Mouse (Mus musculus) left cerebral cortex, postnatal 10 days (tissue): ENCODE results near the gene Tor2a. TPM values are rescaled to one million over a fixed set of nuclear protein-coding genes. Genes with fewer than 3 reads are reported as not detected.

Source experiments
- DNase-seq, 2 experiments: peaks; one replicate each; pipeline ENCODE4 v3.0.0; 2021 to 2022; ENCODE audit warnings: low spot score in 2 of 2, mixed read lengths in 1 of 2; ENCODE audit errors: extremely low spot score in 1 of 2
- intact Hi-C: fragments of 180-260 bp; cut with DNase I; formaldehyde crosslinking; loops from one replicate; pipeline ENCODE4 v1.15.1; 2025
- total RNA-seq, 2 experiments: library from RNA; stranded (reverse); gene quantifications; 2 replicates each; pipeline ENCODE4 v1.2.3; 2021

Gene Tor2a
- total RNA-seq: 10 to 100 TPM; 28.6 to 28.9 TPM

- peak; percentile 96 to 98 for DNase-seq
- intact Hi-C loops: loop anchor here (1.0 kb wide), 1 partner anchor 44 kb away; the partner anchor contains the start of gene Cdk9
Observed at GRCm38 (mm10) chr2:32757056-32757845, at the start of gene Tor2a. Tor2a (plus strand) TSS chr2:32757234.

GRCm38 (mm10) chr2:32708643-32709042 is 48.4 kb upstream of the Tor2a start:
- intact Hi-C loops: no loop called here
- DNase-seq: peak in 1 of 2 experiments; percentile 86

DNA sequence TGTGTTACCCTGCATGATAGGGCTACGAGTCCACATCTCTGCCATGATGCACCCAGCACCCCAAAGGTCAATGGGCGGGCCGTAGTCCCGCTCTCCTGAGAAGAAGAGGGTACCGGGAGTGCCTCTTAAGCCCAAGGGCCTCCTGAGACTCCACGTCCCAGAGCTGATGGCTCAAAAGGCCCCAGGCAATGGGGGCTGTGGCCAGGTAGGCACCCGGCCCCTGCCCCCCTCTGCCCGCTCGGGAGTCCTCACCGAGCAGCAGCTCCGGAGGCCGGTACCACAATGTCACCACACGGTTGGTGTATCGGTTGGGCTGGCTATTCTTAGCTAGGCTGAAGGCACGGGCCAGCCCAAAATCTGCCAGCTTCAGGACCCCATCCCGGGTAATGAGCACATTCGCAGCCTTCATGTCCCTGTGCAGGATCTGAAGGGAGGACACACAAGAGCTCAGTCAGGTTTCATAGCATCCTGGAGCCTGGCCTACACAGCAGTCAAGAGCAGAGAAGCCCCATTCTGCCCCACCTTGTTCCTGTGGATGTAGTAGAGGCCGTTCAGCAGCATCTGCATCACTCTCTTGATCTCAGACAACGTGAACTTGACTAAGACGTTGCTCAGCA is 47.4 kb upstream of the Tor2a start:
- intact Hi-C loops: loop anchor here (5.0 kb wide), 1 partner anchor 148 kb away; no protein-coding TSS in a partner anchor
- no peak for DNase-seq

GRCm38 (mm10) chr2:32710425-32710824 is 46.6 kb upstream of the Tor2a start:
- intact Hi-C loops: loop anchor here (5.0 kb wide), 1 partner anchor 147 kb away; no protein-coding TSS in a partner anchor
- DNase-seq: no peak

DNA sequence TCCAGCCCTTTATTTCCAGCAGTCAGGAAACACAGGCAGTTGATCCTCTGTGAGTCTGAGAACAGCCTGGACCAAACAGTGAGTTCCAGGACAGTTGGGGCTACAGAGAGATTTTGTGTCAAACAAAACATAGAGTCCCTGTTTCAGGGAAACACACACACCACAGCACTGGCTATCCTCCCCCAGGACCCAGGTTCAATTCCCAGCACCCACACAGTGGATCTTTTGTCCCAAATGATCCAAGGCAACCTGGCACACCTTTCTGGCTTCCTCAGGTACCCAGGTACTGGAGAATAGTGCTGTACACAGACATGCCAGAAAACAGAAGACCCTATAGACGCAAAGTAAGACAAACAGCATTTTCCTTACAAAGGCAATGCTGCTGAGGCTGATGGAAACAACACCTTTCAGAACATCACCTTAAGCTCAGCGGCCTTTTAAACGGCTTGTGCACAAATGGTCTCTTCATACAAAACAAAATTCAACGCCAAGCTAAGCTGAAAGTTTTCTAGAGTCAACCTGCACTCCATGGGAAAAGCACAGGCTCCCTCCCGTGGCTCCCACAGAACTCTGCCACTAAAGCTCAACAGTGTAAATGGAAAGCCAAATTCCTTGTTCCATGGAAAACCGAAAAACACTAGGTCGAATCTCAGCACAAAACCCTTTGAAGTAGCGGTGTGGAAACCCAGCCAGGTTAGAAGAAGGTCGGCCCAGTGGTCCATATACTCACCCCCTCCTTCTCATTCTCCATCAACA is 45.6 kb upstream of the Tor2a start:
- intact Hi-C loops: loop anchor here (5.0 kb wide), 1 partner anchor 146 kb away; no protein-coding TSS in a partner anchor
- no peak for DNase-seq

- intact Hi-C loops: loop anchor here (5.0 kb wide), 1 partner anchor 145 kb away; no protein-coding TSS in a partner anchor
- peak in 1 of 2 experiments; percentile 89 for DNase-seq
Observed at GRCm38 (mm10) chr2:32712108-32712551, 44.9 kb upstream of the Tor2a start.

GRCm38 (mm10) chr2:32712586-32712933 is 44.5 kb upstream of the Tor2a start:
- DNase-seq: peak; percentile 85 to 97
- intact Hi-C loops: loop anchor here (5.0 kb wide), 1 partner anchor 145 kb away; no protein-coding TSS in a partner anchor

DNA sequence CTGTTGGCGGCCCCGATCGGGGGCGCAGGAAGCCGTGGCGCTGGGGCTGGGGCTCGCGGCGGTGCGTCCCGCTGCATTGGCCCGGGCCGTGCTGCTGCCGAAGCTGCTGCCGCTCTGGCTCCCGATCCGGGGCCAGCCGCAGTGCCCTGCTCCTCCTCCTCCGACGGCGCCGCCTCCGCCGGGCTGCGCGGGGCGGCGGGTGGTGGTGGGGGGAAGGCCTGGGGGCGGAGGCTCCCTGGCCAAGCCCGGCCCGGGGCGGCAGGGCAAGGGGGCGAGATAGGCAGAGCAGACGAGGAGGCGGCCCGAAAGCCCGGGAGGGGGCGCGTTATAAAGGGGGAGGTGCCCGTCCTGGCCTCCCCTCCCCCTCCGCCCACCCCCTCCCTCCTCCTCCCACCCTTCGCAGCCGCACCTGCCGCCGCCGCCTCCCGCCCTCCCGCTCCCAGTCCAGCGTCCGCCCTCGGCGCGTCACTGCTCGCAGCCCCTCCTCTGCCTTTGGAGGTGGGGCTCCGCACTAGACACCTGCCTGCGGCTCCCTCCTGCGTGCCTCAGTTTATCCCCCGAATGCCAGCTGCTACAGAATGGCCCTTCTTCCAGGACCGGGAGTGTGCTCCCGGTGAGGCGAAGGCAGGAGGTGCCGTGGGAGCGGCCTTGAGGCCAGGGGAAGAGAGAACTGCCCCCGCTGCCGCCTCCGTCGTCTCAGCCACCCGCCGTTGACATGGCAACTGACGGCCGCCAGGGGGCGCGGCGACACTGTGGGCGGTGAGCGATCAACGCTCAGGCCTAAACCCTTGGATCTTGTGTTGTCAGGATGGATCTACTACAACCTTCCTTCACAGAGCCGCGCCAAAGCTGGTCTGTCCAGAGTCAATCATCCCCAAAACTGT is 43.9 kb upstream of the Tor2a start, which contains the start of gene Cdk9:
Cdk9 (minus strand) TSS at position 143 of the 884 bp plus-strand sequence.
- DNase-seq: peak; percentile 88 to 95
- intact Hi-C loops: loop anchor here (1.0 to 5.0 kb wide), 2 partner anchors 44 to 144 kb away; partner anchors contain the start of gene Tor2a

GRCm38 (mm10) chr2:32714117-32714986 is 42.7 kb upstream of the Tor2a start:
- intact Hi-C loops: loop anchor here (5.0 kb wide), 1 partner anchor 143 kb away; no protein-coding TSS in a partner anchor
- DNase-seq: no peak

DNA sequence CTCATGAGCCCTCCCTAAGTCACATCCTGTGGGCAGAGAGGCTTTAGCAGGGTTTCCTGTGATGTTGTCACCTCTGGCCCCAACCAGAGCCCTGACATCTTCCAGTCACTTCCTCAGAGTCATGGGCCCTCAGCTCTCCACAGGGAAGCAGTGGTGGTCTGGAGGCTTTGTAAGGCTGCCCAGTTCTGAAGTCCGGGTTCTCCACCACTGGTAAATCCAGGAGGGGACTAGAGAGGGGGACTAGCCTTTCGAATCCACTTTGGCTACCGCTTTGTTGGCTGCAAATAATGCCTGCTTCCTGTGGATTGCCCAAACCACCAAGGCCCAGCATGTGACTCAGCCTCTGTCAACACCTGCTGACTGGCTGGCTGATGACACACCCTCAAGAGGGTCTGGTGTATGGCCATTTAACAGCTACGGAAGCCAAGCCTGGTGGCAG is 42.0 kb upstream of the Tor2a start:
- DNase-seq: peak in 1 of 2 experiments; percentile 56
- intact Hi-C loops: loop anchor here (5.0 kb wide), 1 partner anchor 142 kb away; no protein-coding TSS in a partner anchor

GRCm38 (mm10) chr2:32718761-32719160 is 38.3 kb upstream of the Tor2a start:
- intact Hi-C loops: no loop called here
- DNase-seq: peak in 1 of 2 experiments; percentile 68

- no peak for DNase-seq
- intact Hi-C loops: no loop called here
Observed at GRCm38 (mm10) chr2:32720053-32720452, 37.0 kb upstream of the Tor2a start.

GRCm38 (mm10) chr2:32720681-32721229 is 36.3 kb upstream of the Tor2a start, which contains the start of gene Sh2d3c:
Sh2d3c (plus strand) TSS chr2:32721055.
- intact Hi-C loops: no loop called here
- peak in 1 of 2 experiments; percentile 72 for DNase-seq

GRCm38 (mm10) chr2:32722046-32722445 is 35.0 kb upstream of the Tor2a start:
- DNase-seq: no peak
- intact Hi-C loops: no loop called here

- no peak for DNase-seq
- intact Hi-C loops: no loop called here
Observed at GRCm38 (mm10) chr2:32722581-32722980, 34.5 kb upstream of the Tor2a start.

GRCm38 (mm10) chr2:32724149-32724548 is 32.9 kb upstream of the Tor2a start:
- no peak for DNase-seq
- intact Hi-C loops: no loop called here
